Mouse (Mus musculus) stomach, embryonic 14.5 days (tissue): ENCODE results near the gene Mapk8. TPM values are rescaled to one million over a fixed set of nuclear protein-coding genes. Genes with fewer than 3 reads are reported as not detected.

Experiments used
- ATAC-seq: fragments of 200-750 bp; cut with Nextera tagmentation; 2 replicates; pipeline ENCODE4 v1.8.0; 2017; ENCODE audit warnings: low read depth, moderate TSS enrichment; ENCODE audit not compliant: insufficient number of reproducible peaks, insufficient read depth, low FRiP score
- H3K27ac ChIP-seq: fragments of 300-500 bp; sonication (generic); 2 replicates; pipeline ENCODE4 v1.5.1; 2014; ENCODE audit warnings: mild to moderate bottlenecking, low read length, moderate library complexity, mixed read lengths
- H3K27me3 ChIP-seq: fragments of 300-500 bp; sonication (generic); 2 replicates; pipeline ENCODE4 v1.6.1; 2014; ENCODE audit warnings: low read length, control low read depth, mixed read lengths; ENCODE audit not compliant: control insufficient read depth, insufficient read depth
- H3K36me3 ChIP-seq: fragments of 300-500 bp; sonication (generic); 2 replicates; pipeline ENCODE4 v1.6.1; 2014; ENCODE audit warnings: mild to moderate bottlenecking, control low read depth, low read length, moderate library complexity, mixed read lengths; ENCODE audit not compliant: control insufficient read depth, insufficient read depth
- H3K4me1 ChIP-seq: fragments of 300-500 bp; sonication (generic); 2 replicates; pipeline ENCODE4 v1.6.1; 2014; ENCODE audit warnings: low read length, control low read depth, mixed read lengths; ENCODE audit not compliant: control insufficient read depth, insufficient read depth
- H3K4me2 ChIP-seq: fragments of 300-500 bp; sonication (generic); replicated peaks from 2 replicates; pipeline ENCODE4 v1.6.1; 2014; ENCODE audit warnings: low read depth, low read length, control low read depth
- H3K4me3 ChIP-seq: fragments of 300-500 bp; sonication (generic); 2 replicates; pipeline ENCODE4 v1.5.1; 2014; ENCODE audit warnings: low read depth, low read length, control low read depth
- H3K9ac ChIP-seq: fragments of 300-500 bp; sonication (generic); replicated peaks from 2 replicates; pipeline ENCODE4 v1.6.1; 2014; ENCODE audit warnings: low read depth, mild to moderate bottlenecking, control low read depth, low read length, moderate library complexity, mixed read lengths
- H3K9me3 ChIP-seq: fragments of 300-500 bp; sonication (generic); 2 replicates; pipeline ENCODE4 v1.6.1; 2016; ENCODE audit warnings: low read depth, low read length, control low read depth; ENCODE audit not compliant: control insufficient read depth
- WGBS: fragments of 180-500 bp; shearing (Covaris S2); extraction: QIAGEN DNeasy Blood & Tissue Kit; methylation state at CpG from one replicate; pipeline ENCODE4 v1.1.7; 2014; 5-methylcytosine and 5-hydroxymethylcytosine counted together
- polyA plus RNA-seq: library from polyadenylated mRNA; unstranded; fragments of >200 nt; fragmentation: Nextera tagmentation; extraction: Ambion mirVana; gene quantifications from 2 replicates; pipeline ENCODE4 v1.2.1, GENCODE M21; 2014

Gene Mapk8
- polyA plus RNA-seq, result 21.6 and 24.2 TPM in 2 replicates

DNA sequence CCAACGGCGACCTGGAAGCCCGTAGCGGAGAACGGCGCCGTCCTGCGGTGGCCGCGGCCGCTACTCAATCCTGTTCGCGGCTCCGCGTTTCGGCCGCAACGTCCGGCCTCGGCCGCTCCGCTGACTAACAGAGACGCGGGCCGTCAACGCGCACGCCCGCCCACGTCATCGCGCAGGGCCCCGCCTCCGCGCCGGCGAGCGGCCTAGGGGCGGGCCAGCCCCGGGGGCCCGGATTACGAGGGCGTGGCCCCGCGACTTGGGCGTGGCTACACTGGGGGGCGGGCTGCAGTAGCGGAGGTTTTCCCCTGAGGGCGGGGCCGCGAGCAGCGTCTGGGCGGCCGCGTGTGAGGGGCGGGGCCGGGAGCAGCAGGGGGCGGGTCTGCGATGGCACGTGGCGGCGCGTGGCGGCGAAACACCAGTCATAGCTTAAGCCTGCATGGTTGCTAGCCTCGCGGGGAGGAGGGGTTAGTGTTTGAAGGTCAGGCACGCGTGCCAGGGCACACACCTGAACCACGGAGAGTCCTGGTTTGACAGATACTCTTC lies at the start of gene Mapk8:
Gene Mapk8 (minus strand): TSS at position 132 of the 543 bp plus-strand sequence.
- Histone ChIP-seq H3K4me3 (peak within 1 kb of the TSS; percentile 90), H3K27me3 (no peaks in the 10 kb centered on the region), H3K36me3 (no peaks in the 10 kb centered on the region), H3K27ac (peak within 1 kb of the TSS; percentile 89), H3K9me3 (no peaks in the 10 kb centered on the region), H3K9ac (peak within 1 kb of the TSS; percentile 95), H3K4me2 (peak within 1 kb of the TSS; percentile 61), H3K4me1 (peaks cover 9% of the 10 kb centered on the region; the same call in 1 of the 2 replicates)
- ATAC-seq, result peak; percentile 97
- under 1% methylated on average over 69 of the region's 70 CpGs for WGBS

GRCm38 (mm10) chr14:33495226-33495625 lies 48.3 kb upstream of the Mapk8 start:
- H3K4me3 ChIP-seq, result no peak overlapping the region
- no peak overlapping the region for H3K9ac ChIP-seq
- 68% methylated on average over 4 of the region's 4 CpGs for WGBS
- H3K4me1 ChIP-seq, result no peaks in the 10 kb centered on the region
- H3K27me3 ChIP-seq, result no peaks in the 10 kb centered on the region
- no peak overlapping the region for H3K4me2 ChIP-seq
- no peaks in the 10 kb centered on the region for H3K9me3 ChIP-seq
- ATAC-seq, result no peak
- H3K36me3 ChIP-seq, result no peaks in the 10 kb centered on the region
- H3K27ac ChIP-seq, result no peak overlapping the region

GRCm38 (mm10) chr14:33487805-33488550 lies 41.0 kb upstream of the Mapk8 start:
- Histone ChIP-seq H3K4me3 (no peak overlapping the region), H3K9me3 (no peaks in the 10 kb centered on the region), H3K9ac (no peak overlapping the region), H3K36me3 (no peaks in the 10 kb centered on the region), H3K4me1 (no peaks in the 10 kb centered on the region), H3K27me3 (no peaks in the 10 kb centered on the region), H3K27ac (no peak overlapping the region), H3K4me2 (no peak overlapping the region)
- WGBS, result 61% methylated on average over 15 of the region's 15 CpGs
- no peak for ATAC-seq

- H3K4me2 ChIP-seq, result no peak overlapping the region
- H3K27me3 ChIP-seq, result no peaks in the 10 kb centered on the region
- H3K36me3 ChIP-seq, result no peaks in the 10 kb centered on the region
- ATAC-seq, result no peak
- H3K4me1 ChIP-seq, result no peaks in the 10 kb centered on the region
- no peak overlapping the region for H3K4me3 ChIP-seq
- H3K9ac ChIP-seq, result no peak overlapping the region
- WGBS, result 51% methylated on average over 3 of the region's 3 CpGs
- no peaks in the 10 kb centered on the region for H3K9me3 ChIP-seq
- H3K27ac ChIP-seq, result no peak overlapping the region
These were observed 35.0 kb upstream of the Mapk8 start for GRCm38 (mm10) chr14:33481991-33482390.

DNA sequence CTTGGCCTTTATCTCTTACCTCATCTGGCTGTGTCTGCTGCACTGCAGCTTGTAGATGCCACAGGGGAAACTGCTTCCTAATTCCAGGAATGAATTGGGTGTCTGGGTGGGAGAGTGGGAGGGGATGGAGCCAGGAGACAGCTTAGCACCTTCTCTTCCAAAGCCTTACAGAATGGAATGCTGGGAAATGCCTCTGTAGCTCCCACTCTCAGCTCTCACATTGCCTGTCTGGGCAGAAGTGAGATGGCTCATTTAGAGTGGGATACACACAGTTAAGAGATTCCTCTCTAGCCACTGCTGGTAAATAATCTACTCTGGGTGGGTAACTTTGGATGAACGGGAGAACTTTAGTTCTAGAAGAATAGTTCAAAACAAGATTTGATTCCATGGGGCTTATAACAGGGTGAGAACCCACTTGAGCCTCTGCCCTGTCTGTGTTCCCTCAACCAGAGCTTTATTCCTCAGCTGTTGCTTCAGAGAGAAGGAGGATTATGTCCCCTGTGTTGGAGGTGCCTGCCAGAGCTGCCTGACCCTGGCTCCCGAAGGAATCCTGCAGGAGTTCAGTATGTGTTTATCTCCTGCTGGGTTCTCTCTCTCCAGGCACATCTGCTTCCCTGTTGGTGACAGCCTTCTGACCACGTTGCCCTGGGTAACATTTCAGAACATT lies 29.3 kb upstream of the Mapk8 start:
- no peak for ATAC-seq
- Histone ChIP-seq H3K36me3 (no peaks in the 10 kb centered on the region), H3K9ac (no peak overlapping the region)

DNA sequence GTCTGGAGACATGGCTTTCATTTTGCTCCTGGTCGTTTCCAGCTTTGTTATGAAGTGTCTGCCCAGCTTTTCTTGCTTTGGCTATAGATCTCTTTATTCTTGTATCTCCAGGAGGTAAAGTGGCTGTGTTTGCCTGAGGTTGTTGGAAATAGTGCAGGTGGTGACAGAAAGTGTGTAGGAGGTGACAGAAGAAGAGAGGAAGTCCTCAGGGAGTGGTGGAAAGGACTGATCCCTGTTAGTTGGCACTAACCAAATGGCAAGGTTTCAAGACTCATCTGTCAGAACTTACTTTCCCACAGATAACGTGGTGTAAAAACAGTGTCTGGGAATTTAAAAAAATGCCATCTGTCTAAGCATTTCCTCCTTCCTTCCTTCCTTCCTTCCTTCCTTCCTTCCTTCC lies 27.5 kb upstream of the Mapk8 start:
- H3K27ac ChIP-seq, result no peak overlapping the region
- H3K9me3 ChIP-seq, result no peaks in the 10 kb centered on the region
- no peaks in the 10 kb centered on the region for H3K4me1 ChIP-seq
- 61% methylated on average over 2 of the region's 2 CpGs for WGBS
- ATAC-seq, result no peak
- no peaks in the 10 kb centered on the region for H3K36me3 ChIP-seq
- H3K9ac ChIP-seq, result no peak overlapping the region
- H3K4me2 ChIP-seq, result no peak overlapping the region
- no peaks in the 10 kb centered on the region for H3K27me3 ChIP-seq
- no peak overlapping the region for H3K4me3 ChIP-seq

More for the DNA sequence above, 29.3 kb upstream of the Mapk8 start:
- H3K4me2 ChIP-seq, result no peak overlapping the region
- 7% methylated on average over 3 of the region's 3 CpGs for WGBS
- H3K4me1 ChIP-seq, result no peaks in the 10 kb centered on the region
- no peak overlapping the region for H3K4me3 ChIP-seq
- H3K27ac ChIP-seq, result no peak overlapping the region
- no peaks in the 10 kb centered on the region for H3K27me3 ChIP-seq
- H3K9me3 ChIP-seq, result no peaks in the 10 kb centered on the region

- 30% methylated on average over 3 of the region's 3 CpGs for WGBS
- no peak within 1 kb of the TSS for H3K9ac ChIP-seq
- no peaks in the 10 kb centered on the region for H3K9me3 ChIP-seq
- ATAC-seq, result no peak
- H3K27me3 ChIP-seq, result no peaks in the 10 kb centered on the region
- H3K4me3 ChIP-seq, result no peak within 1 kb of the TSS
- H3K4me2 ChIP-seq, result no peak within 1 kb of the TSS
- no peaks in the 10 kb centered on the region for H3K4me1 ChIP-seq
- no peaks in the 10 kb centered on the region for H3K36me3 ChIP-seq
- no peak within 1 kb of the TSS for H3K27ac ChIP-seq
These were observed 24.4 kb upstream of the Mapk8 start, which contains the start of gene Frmpd2 for GRCm38 (mm10) chr14:33471331-33471730. Gene Frmpd2, plus strand, starts transcription at chr14:33471696.

DNA sequence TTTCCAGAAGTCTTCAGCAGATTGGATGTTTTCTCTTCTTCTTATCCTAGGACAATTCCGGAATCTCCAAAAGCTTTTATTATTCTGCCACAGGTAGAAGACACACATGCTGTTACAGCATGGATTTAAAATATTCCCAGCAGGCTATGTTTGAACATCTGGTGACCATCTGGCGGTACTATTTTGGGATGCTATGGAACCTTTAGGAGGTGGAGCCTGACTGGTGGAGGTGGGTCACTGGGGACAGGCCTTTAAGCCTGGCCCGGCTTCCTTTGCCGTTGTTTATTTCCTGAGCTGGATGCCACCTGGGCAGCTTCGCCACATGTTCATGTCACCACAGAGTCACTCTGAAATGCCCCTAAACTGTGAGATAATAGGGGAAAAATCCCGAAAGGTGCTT lies 20.8 kb upstream of the Mapk8 start:
- ATAC-seq, result no peak
- Histone ChIP-seq H3K9me3 (no peaks in the 10 kb centered on the region), H3K36me3 (no peaks in the 10 kb centered on the region), H3K4me3 (no peak overlapping the region), H3K4me2 (no peak overlapping the region), H3K27me3 (no peaks in the 10 kb centered on the region), H3K4me1 (no peaks in the 10 kb centered on the region), H3K27ac (no peak overlapping the region), H3K9ac (no peak overlapping the region)
- WGBS, result 64% methylated on average over 6 of the region's 6 CpGs
